Mouse (Mus musculus) gastrocnemius, adult 18-20 months (tissue): ENCODE results near the gene Ucn. TPM values are rescaled to one million over a fixed set of nuclear protein-coding genes. Genes with fewer than 3 reads are reported as not detected.

ENCODE experiments used
- DNase-seq: peaks from one replicate; pipeline ENCODE4 v3.0.0; 2021; ENCODE audit warnings: low spot score
- long read RNA-seq, 2 experiments: library from polyadenylated mRNA; stranded (forward); transcript quantifications; one replicate each; pipeline ENCODE4 v2.0.0; 2021
- total RNA-seq, 2 experiments: library from RNA; stranded (reverse); gene quantifications; 2 replicates each; pipeline ENCODE4 v1.2.3; 2021

Gene Ucn
- total RNA-seq, result not detected
- long read RNA-seq, experiment 1, result 0 reads
- long read RNA-seq, experiment 2, result 0 reads

DNA sequence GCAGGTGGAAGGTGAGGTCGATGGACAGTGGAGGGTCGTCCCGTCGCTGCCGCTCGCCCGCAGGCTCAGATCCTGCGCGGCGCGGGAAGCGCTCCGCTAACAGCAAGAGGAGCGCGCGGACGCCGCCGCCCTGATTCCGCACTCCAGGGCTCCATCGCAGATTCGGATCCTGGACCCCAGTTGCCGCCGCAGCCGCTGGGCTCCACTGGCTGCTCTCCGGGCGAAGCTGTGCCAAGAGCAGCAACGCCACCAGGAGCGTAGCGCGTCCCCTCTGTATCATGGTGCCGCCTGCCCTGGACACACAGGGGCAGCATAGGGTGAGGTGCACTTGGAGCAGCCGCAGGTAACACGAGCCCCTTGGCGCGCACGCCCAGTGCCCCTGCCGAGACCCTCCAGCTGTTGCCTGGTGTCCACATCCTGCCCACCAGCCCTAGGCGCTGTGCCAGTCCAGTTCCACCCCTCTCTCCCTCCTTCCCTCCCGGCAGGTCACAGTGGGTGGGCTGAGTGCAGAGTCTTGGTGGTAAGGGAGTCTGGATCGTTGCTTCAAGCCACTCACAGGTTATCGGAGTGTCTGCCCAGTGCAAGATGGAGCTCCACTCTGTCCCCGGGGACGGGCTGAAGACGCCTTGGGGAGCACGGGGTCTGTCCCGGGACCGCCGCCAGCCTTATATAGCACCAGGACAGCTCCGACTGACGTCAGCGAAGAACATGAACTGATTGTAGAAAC is at the start of gene Ucn:
TSS of gene Ucn (minus strand) at position 589 of the 727 bp plus-strand sequence.
- DNase-seq, result no peak

GRCm38 (mm10) chr5:31183678-31184077 is 45.0 kb upstream of the Ucn start:
- no peak for DNase-seq

GRCm38 (mm10) chr5:31181183-31181770 is 42.6 kb upstream of the Ucn start:
- DNase-seq, result no peak

- peak; percentile 95 for DNase-seq
Measured at GRCm38 (mm10) chr5:31179766-31180630, 41.4 kb upstream of the Ucn start, which contains the start of the genes Gm29609 and Gtf3c2. Gene Gm29609 (minus strand): TSS chr5:31179911. Gene Gtf3c2 (minus strand): TSS chr5:31180144.

GRCm38 (mm10) chr5:31179301-31179765 is 40.7 kb upstream of the Ucn start:
- no peak for DNase-seq

DNA sequence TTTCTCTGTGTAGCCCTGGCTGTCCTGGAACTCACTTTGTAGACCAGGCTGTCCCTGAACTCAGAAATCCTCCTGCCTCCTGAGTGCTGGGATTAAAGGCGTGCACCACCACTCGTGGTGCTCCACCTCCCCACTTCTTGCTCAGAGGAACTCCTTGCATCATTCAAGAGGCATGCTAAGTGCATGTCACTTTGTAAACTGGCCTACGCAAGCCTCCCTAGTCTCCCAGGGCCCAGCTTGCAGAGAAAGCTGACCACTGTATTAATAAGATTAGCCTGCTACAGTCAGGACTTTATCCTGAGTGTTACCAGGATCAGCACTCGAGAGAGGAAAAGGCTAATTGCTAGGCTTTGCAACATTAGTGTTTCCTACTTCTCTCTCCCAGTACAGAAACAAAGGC is 30.0 kb upstream of the Ucn start:
- no peak for DNase-seq

GRCm38 (mm10) chr5:31164878-31165277 is 26.2 kb upstream of the Ucn start:
- DNase-seq, result no peak

- no peak for DNase-seq
Measured at GRCm38 (mm10) chr5:31162462-31162861, 23.8 kb upstream of the Ucn start.

DNA sequence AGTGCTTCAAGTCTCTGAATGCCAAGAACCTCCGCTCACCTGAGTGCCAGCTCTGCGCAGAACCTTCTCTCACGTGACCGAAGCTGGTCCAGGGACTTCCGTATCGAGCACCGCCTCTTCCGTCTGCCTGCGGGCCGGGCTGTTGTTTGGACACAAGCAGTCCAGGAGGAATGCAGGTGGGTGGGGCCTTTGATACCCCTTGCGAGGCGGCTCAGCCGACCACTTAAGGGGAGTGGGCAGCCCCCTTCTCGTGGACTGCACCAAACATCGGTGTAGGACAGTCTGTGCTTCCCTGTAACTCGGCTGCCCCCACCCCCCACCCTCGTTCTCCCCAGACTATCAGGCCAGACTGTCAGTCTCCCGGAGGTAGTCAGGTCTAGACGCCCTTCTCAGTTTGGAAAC is 15.5 kb upstream of the Ucn start, which contains the start of gene Mpv17:
TSS of gene Mpv17 (minus strand) at position 100 of the 402 bp plus-strand sequence.
- peak; percentile 84 for DNase-seq

DNA sequence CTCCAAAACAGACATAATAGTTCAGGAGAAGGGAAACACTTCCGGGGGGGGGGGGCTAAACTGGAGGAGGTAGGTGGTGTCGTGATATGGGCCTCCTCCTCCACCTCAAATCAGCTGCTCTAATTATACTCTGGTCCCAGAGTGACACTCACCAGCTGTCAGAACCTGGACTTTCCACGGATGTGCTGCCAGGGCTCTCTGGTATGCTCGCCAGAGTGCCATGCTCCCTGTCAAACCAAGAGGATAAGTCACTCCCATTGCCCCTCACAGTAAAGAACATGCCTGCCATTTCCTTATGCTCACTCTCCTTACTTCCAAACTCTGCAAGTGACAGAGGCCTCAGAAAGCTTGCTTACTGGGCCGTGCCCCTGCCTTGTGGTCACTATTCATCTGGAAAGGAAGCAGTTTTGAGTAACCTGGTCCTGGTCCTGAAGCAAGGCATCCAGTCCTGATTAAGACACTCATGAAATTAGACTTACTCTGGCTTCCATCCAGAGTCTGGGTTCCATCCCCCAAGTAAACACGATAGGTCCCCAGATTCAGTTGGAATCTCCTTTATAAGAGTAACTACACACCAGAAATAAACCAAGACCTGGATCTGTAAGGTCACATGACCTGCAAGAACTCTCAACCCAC is 15.0 kb upstream of the Ucn start:
- DNase-seq, result peak; percentile 59

DNA sequence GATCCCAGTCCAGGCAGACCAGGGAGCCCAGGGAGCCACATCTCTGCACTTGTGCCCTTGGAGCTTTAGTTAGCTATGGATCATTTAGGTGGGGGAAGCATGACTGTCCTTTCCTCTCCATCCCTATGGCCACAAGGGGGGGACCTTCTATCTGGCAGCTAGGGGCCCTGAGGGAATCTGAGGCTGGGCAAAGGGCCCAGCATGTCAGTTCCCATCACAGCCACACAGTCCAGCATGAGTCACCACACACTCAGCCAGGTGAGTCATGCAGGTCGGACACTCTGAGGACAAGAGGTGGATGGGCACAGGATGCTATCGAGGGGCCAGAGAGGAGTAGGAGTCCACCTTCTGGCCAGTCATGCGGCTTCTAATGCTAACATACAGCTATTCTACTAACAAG is 13.1 kb upstream of the Ucn start:
- DNase-seq, result no peak

DNA sequence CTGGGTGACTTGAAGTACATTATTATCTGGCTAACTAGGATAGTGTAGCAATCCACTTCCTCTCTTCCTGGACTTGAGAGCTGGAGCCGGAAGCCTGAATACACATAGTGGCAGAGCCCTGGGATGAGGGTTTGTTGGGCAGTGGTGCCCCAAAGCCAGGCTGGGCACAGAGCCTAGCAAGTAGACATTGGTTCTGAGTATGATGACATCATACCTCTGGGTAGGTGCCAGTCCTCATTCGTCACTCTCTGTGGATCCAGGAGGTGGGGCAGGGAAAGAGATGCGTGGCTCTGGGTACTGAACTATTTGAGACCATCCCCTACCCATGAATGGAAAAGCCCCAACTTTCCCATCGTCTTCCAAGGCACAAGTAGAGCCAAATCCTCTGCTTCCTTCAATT is 11.2 kb upstream of the Ucn start:
- DNase-seq, result no peak

- DNase-seq, result no peak
Measured at GRCm38 (mm10) chr5:31138968-31139425, 368 bp upstream of the Ucn start.

DNA sequence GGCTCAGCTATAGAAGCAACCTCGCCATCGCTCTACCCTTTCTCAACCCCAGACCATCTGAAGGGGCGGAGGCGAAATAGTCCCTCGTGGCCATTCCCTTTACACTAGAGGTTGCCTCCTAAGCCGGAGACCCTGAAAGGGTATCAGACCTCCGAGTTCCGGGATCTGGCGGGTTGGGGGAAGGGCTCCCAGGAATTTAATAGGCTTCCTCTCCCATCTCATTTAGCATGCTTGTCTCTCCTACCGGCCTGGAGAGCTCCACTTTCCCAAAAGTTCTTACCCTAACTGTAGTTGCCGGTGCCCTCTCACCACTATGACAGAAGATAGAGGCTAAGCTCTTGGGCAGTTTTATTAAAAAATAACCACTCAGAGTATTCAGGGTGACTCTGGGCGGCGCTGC is 971 bp downstream of the Ucn start:
- DNase-seq, result no peak

- DNase-seq, result no peak
Measured at GRCm38 (mm10) chr5:31136730-31137424, 1.8 kb downstream of the Ucn start.

- no peak for DNase-seq
Measured at GRCm38 (mm10) chr5:31126050-31126449, 12.6 kb downstream of the Ucn start.

- DNase-seq, result no peak
Measured at GRCm38 (mm10) chr5:31123481-31123880, 15.1 kb downstream of the Ucn start.

DNA sequence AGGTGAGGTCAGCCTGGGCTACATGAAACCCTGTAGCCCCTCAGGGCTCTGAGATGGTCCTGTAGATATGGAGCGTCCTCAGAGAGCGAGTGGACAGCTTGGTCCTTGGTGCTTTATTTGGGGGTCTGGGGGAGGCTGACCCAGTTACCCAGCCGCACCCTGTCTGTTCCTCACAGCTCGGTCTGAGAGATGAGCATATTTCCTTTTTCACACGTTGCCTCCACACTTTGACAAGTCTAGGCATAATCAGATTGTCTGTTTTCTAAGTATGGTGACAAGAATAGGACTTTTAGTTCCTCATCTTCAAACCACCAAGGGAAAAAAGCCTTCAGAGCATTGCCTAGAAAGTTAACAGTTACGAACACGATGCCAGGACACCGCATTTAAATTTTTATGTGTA is 17.5 kb downstream of the Ucn start:
- DNase-seq, result no peak

DNA sequence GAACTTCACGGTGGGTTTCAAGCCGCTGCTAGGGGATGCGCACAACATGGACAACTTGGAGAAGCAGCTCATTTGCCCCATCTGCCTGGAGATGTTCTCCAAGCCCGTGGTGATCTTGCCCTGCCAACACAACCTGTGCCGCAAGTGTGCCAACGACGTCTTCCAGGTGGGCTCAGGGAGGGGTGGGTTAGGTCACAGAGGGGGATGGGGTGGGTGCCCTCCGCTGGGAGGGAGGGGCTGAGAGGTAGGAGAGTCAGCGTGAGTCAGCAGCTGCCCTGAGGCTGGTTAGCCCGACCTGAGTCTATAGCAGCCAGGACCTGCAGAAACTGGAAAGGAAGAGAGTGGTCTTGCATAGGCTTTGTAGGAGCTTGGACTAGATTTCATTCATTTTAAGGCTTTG is 21.7 kb downstream of the Ucn start:
- DNase-seq, result no peak

DNA sequence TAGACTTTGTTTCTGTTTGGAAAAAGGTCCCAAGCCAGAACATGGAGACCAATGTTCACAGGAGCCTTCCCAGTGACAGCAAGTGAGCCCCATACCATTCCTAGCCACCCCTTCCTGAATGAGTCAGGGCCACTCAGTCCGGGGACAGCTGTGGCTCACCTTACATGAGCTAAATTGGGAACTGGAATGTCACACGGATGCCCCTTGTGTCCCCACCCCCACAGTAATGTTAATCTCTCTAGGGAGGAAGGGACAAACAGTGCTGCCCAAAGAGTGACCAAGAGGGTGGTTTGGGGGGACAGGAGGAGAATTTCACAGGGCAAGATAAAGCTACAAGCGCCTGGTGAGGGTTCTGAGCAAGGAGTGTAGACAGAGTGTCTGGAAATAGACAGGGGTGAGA is 22.3 kb downstream of the Ucn start, which contains the start of gene Trim54:
TSS of gene Trim54 (plus strand) at position 359 of the 400 bp plus-strand sequence.
- peak; percentile 85 for DNase-seq

GRCm38 (mm10) chr5:31110781-31111180 is 27.8 kb downstream of the Ucn start:
- DNase-seq, result no peak
